Mouse (Mus musculus): Measurements from ENCODE around the gene Safb2.

DNA sequence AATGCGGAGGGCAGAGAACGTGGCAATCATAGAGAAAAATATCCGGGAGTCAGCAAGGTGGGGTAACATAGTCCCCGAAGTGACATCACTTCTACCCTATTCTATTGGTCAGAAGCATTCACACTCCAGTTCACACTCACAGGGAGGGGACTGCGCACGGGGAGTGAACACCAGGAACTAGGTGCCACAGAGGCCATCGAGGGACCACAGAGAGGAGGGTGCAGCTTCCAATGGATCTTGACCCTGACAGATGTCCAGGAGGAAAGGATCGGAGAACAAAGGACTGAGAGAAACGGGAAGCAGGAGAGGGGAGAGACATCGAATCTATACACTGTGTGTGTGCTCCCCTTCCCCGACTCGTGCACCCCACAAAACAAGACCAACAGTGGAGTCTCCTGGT lies 69.5 kb downstream of the Safb2 start:
- TF ChIP-seq CTCF (IDR thresholded peaks at IDR 0.05; ENCODE audit: insufficient read depth, low read length) = no peak
- TF ChIP-seq POLR2A (IDR thresholded peaks at IDR 0.05; ENCODE audit: borderline replicate concordance, extremely low read depth, low read depth, low read length) = no peak
